Mouse (Mus musculus) ZHBTc4 (cell line): ENCODE results near the gene Olfr707.
"Not testable (repeated sequence)": the region's sequence is repeated elsewhere in the genome, so short reads cannot be mapped to it uniquely, and the experiment has no call there.

ENCODE experiments used
- DNase-seq: peaks from one replicate; pipeline ENCODE4 v3.0.0-alpha.2; 2011; ENCODE audit warnings: low read depth, low spot score

Olfr707 gene

DNA sequence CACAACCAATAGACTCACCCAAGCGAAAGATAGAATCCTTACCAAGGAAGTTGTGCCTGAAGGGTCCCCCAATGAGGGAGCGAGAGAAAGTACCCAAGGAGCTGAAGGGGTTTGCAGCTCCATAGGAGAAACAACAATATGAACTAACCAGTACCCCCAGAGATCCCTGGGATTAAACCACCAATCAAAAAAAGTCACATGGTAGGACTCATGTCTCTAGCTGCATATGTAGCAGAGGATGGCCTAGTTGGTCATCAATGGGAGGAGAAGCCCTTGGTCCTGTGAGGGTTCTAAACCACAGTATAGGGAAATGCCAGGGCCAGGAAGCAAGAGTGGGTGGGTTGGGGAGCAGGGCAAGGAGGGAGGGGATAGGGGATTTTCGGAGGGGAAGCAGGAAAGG, at the start of gene Olfr707:
TSS of gene Olfr707 (minus strand) at position 101 of the 400 bp plus-strand sequence.
- not testable (repeated sequence) for DNase-seq

- DNase-seq, result no peak
Measured at GRCm38 (mm10) chr7:106948212-106948611, 47.2 kb upstream of the Olfr707 start, which contains the start of gene Olfr710. Gene Olfr710, minus strand, starts transcription at chr7:106948312.

DNA sequence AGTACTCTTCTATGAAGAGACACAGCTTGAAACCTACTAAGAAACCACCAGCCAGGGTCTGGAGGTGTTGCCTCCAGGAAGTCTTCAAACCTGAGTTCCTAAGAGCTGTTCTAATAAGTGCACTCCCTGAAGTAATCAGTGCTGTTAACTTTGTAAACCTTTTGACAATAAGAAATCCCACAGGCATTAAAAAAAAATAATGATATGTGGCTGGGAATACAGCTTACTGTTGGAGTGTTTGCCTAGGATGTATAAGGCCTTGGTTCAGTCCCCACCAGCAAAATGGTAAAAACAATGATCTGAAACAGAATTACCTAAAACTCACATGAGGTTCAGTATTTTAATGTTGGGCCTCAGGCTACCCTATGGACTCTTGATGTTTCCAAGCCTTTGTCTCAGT, 31.1 kb upstream of the Olfr707 start, which contains the start of gene Olfr709-ps1:
TSS of gene Olfr709-ps1 (minus strand) at position 101 of the 400 bp plus-strand sequence.
- DNase-seq, result no peak

DNA sequence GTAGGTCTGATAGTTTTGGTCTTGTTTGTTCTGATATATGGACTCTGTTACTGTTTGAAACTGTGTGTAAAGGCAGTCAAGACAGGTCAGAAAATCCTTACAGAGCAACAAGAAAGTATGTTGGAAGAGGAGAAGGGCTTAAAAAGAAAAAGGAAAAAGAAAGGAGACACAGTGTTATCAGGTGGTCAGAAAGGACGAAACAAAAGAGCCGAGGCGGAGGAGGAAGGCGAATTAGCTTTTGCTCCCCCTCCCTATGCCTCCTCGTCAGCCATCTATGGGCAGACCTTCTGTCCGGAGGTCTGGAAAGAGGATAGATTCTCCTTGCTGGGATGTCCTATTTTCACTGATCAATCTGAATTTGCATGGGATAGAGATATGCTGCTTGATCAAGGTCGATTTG, 19.9 kb upstream of the Olfr707 start:
- DNase-seq, result not testable (repeated sequence)

DNA sequence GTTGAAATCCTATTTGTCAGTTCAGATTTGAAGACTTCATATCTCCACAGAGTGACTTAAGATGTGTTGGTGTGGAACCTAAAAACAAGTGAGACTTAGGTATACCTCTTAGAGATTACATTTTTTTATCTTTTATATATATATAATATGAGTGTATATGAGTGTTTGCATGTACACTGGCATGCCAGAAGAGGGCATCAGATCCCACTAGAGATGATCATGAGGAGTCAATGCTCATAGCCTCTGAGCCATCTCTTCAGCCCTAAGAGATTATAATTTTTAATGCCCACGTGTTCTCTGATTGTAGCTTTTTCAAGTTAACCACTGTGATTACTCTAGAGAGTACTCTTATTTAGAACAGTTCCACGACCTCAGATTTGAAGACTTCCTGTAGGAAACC, 6.6 kb upstream of the Olfr707 start, which contains the start of gene Olfr1532-ps1:
TSS of gene Olfr1532-ps1 (plus strand) at position 326 of the 400 bp plus-strand sequence.
- DNase-seq, result no peak

GRCm38 (mm10) chr7:106888062-106888461, 13.0 kb downstream of the Olfr707 start, which contains the start of gene Olfr706:
Gene Olfr706, minus strand, starts transcription at chr7:106888162.
- no peak for DNase-seq

GRCm38 (mm10) chr7:106876791-106877190, 24.2 kb downstream of the Olfr707 start, which contains the start of gene Olfr705:
Gene Olfr705, minus strand, starts transcription at chr7:106876891.
- DNase-seq, result no peak

- DNase-seq, result no peak
Measured at GRCm38 (mm10) chr7:106862885-106863284, 38.2 kb downstream of the Olfr707 start, which contains the start of gene Olfr704. Gene Olfr704, plus strand, starts transcription at chr7:106863185.

DNA sequence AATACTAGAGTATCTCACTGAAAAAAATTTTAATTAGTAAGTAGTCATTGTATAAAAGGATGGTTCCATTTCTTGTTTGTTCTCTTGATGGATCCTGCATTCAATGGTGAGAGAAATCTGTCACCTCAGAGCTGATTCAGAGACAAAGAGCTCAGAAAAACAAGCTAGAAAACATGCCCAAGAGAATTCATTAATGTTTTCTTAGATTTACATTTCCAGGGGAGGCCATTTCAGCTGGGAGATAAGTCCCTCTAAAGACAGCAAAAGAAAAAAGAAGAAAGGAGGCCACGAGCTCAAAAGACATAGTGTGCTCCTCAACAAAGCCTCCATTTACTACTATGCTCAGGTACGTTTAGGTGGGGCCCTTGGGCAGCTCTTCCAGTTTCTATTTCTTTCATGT, 58.0 kb downstream of the Olfr707 start, which contains the start of gene Olfr703:
TSS of gene Olfr703 (plus strand) at position 301 of the 400 bp plus-strand sequence.
- no peak for DNase-seq
